Mouse (Mus musculus): ENCODE results near the gene Shank1.

DNA sequence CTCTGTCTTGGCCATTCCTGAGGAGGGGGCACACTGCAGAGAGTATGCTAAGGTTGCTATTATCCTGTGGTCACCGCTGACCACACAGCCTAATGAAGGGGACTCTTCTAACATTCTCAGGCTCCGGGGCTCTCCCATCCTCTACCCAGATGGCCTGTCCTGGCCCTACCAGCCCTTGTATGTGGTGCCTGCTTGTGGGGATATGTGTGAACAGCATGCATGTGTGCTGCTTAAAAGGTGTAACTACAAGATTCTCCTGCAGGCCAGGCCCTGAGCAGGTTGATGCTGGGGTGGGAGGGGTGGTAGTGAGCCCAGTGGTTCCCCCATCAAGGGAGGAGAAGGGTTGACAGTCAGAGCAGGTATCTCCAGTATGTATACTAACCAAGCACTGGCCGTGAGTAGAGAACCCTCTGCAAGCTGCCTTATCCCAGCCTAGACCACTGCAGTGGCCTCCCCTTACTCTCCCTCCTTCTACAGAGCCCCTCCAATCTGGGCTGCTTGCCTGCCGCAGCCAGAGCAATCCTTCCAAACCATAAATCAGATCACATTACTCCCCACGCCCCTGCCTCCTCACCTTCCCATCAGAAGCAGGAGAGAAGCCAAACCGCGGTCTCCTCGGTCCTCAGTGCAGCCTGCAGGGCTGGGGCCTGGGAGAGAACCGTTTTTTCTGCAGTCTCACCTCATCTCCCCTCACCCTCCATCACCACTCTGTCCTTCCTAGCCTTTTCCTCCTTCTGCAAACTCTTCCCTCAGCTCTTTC is 2.6 kb upstream of the Shank1 start:
- TF ChIP-seq POLR2A (IDR thresholded peaks at IDR 0.05; ENCODE audit: borderline replicate concordance, low read depth, low read length) (no peak), CTCF (IDR thresholded peaks at IDR 0.05; ENCODE audit: low read depth, low read length) (no peak)

Measured in bone marrow macrophage, adult 2 months (primary cell).